Mouse (Mus musculus) adrenal gland, postnatal 36 days (tissue): ENCODE results near the gene Stat3. TPM values are rescaled to one million over a fixed set of nuclear protein-coding genes. Genes with fewer than 3 reads are reported as not detected.

Source experiments
- DNase-seq, 2 experiments: peaks; one replicate each; pipeline ENCODE4 v3.0.0; 2021; ENCODE audit warnings: mixed read lengths in 1 of 2
- total RNA-seq, 2 experiments: library from RNA; stranded (reverse); gene quantifications; 2 replicates each; pipeline ENCODE4 v1.2.3; 2021

The Stat3 gene
- total RNA-seq, 2 experiments from 2014 or later: 74.2 to 109 TPM

GRCm38 (mm10) chr11:100924386-100924919 lies 14.9 kb downstream of the Stat3 start:
- DNase-seq: no peak

- no peak for DNase-seq
These were observed 18.3 kb downstream of the Stat3 start for GRCm38 (mm10) chr11:100920887-100921624.

- no peak for DNase-seq
These were observed 21.3 kb downstream of the Stat3 start for GRCm38 (mm10) chr11:100918007-100918406.

- no peak for DNase-seq
These were observed 22.8 kb downstream of the Stat3 start for GRCm38 (mm10) chr11:100916432-100916971.

- no peak for DNase-seq
These were observed 24.3 kb downstream of the Stat3 start for GRCm38 (mm10) chr11:100915063-100915462.

- DNase-seq: no peak
These were observed 24.9 kb downstream of the Stat3 start for GRCm38 (mm10) chr11:100914415-100914814.

GRCm38 (mm10) chr11:100912401-100913155 lies 26.8 kb downstream of the Stat3 start:
- DNase-seq: no peak

GRCm38 (mm10) chr11:100908567-100908966 lies 30.8 kb downstream of the Stat3 start:
- DNase-seq: no peak

- DNase-seq: no peak
These were observed 31.2 kb downstream of the Stat3 start for GRCm38 (mm10) chr11:100908112-100908511.

GRCm38 (mm10) chr11:100906885-100907284 lies 32.5 kb downstream of the Stat3 start:
- DNase-seq: no peak

- no peak for DNase-seq
These were observed 33.4 kb downstream of the Stat3 start for GRCm38 (mm10) chr11:100905929-100906328.

GRCm38 (mm10) chr11:100904580-100905351 lies 34.6 kb downstream of the Stat3 start:
- DNase-seq: no peak

GRCm38 (mm10) chr11:100898441-100899199 lies 40.7 kb downstream of the Stat3 start:
- DNase-seq: no peak

- no peak for DNase-seq
These were observed 41.8 kb downstream of the Stat3 start for GRCm38 (mm10) chr11:100897294-100898231.

- no peak for DNase-seq
These were observed 43.3 kb downstream of the Stat3 start for GRCm38 (mm10) chr11:100896078-100896477.

- DNase-seq: no peak
These were observed 45.0 kb downstream of the Stat3 start for GRCm38 (mm10) chr11:100894146-100894918.

GRCm38 (mm10) chr11:100893482-100893881 lies 45.9 kb downstream of the Stat3 start:
- DNase-seq: peak; percentile 90 to 93

- DNase-seq: peak; percentile 31 to 35
These were observed 46.9 kb downstream of the Stat3 start for GRCm38 (mm10) chr11:100892435-100892834.
